Mouse (Mus musculus) ES-Bruce4 (cell line): ENCODE data around the gene Ramp3. TPM values are rescaled to one million over a fixed set of nuclear protein-coding genes. Genes with fewer than 3 reads are reported as not detected.
A peak's percentile ranks its signal among the peaks of the same experiment; 100 is the strongest.
"Not testable (repeated sequence)": the region's sequence is repeated elsewhere in the genome, so short reads cannot be mapped to it uniquely, and the experiment has no call there.

ENCODE experiments used
- H3K27ac ChIP-seq: 2 replicates; pipeline ENCODE4 v1.5.1; 2012; ENCODE audit warnings: low read length, inconsistent platforms; ENCODE audit not compliant: insufficient read depth
- H3K27me3 ChIP-seq: 2 replicates; pipeline ENCODE4 v1.6.1; 2012; ENCODE audit warnings: mild to moderate bottlenecking, low read length, inconsistent platforms; ENCODE audit not compliant: control insufficient read depth, poor library complexity, insufficient read depth, severe bottlenecking
- H3K36me3 ChIP-seq: 2 replicates; pipeline ENCODE4 v1.6.1; 2012; ENCODE audit warnings: inconsistent platforms, mild to moderate bottlenecking, low read length, moderate library complexity; ENCODE audit not compliant: control insufficient read depth, poor library complexity, insufficient read depth, severe bottlenecking
- H3K4me1 ChIP-seq: one replicate; pipeline ENCODE4 v1.8.1; 2011; ENCODE audit warnings: low read length; ENCODE audit not compliant: control insufficient read depth, insufficient read depth
- H3K4me3 ChIP-seq: 2 replicates; pipeline ENCODE4 v1.5.1; 2011; ENCODE audit warnings: low read depth, mild to moderate bottlenecking, low read length
- H3K9ac ChIP-seq: 2 replicates; pipeline ENCODE4 v1.6.1; 2012; ENCODE audit warnings: low read depth, mild to moderate bottlenecking, inconsistent platforms; ENCODE audit not compliant: poor library complexity, severe bottlenecking
- H3K9me3 ChIP-seq: replicated peaks from 2 replicates; pipeline ENCODE4 v1.6.1; 2012; ENCODE audit warnings: mild to moderate bottlenecking, low read length, inconsistent platforms; ENCODE audit not compliant: control insufficient read depth, poor library complexity, insufficient read depth, severe bottlenecking
- CTCF ChIP-seq: IDR thresholded peaks from one replicate; pipeline ENCODE4 v1.8.1; 2011; ENCODE audit warnings: low read depth, low read length
- EP300 ChIP-seq: IDR thresholded peaks from 2 replicates; pipeline ENCODE4 v1.6.1; 2011; ENCODE audit warnings: low read depth, low read length; ENCODE audit not compliant: insufficient read depth
- POLR2A ChIP-seq: IDR thresholded peaks from one replicate; pipeline ENCODE4 v1.8.1; 2011; ENCODE audit warnings: low read length; ENCODE audit not compliant: insufficient read depth
- polyA plus RNA-seq: library from polyadenylated mRNA; stranded (reverse); fragments of >200 nt; gene quantifications from 2 replicates; pipeline ENCODE4 v1.2.4, GENCODE M21; 2011; ENCODE audit warnings: low read depth; ENCODE audit not compliant: missing spikeins, insufficient read depth, insufficient read length

Gene Ramp3
- polyA plus RNA-seq, 1 experiment, result 6.2 TPM

DNA sequence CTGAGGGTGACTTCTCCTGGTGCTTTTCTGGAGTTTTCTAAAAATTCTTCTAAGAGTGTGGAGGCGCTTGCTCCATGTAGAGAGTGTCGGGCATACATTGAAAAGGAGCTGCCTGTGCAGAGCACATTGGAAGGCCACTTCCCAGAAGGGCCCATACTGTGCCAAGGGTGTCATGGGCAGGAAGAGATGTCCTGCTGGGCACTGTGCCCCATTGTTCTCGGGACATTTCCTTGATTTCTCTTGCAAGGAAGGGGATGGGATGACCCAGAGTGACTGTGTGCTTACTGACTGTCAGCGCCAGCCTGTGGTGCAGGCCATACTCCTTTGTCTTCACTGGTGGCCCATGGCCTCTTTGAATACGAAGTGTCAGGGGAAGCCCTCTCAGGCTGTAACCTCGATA, 19.2 kb upstream of the Ramp3 start:
- Histone ChIP-seq H3K27ac (no peak overlapping the region), H3K4me1 (no peaks in the 10 kb centered on the region), H3K27me3 (no peaks in the 10 kb centered on the region), H3K9me3 (no peaks in the 10 kb centered on the region), H3K4me3 (no peak overlapping the region), H3K36me3 (no peaks in the 10 kb centered on the region), H3K9ac (no peak overlapping the region)
- TF ChIP-seq CTCF, result no peak
- TF ChIP-seq EP300, result no peak
- TF ChIP-seq POLR2A, result no peak

DNA sequence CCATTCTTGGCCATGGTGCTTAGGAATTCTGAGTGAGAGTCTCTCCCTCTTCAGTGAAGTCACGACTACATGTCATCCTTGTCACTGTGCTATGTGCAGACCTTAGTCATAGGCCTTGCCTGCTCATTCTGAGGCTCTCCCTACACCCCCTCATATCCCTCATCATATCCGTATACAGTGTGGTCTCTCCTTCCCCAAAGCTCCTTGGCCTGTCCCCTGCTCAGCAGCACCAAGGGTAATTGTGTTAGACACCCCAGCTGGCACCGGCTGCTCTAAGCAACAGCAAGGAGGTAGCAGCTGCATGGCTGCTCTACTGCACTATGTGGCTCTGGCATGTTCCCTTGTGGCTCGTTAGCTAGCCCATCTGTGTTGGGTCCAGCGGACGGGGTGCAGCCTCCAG, 13.8 kb upstream of the Ramp3 start:
- TF ChIP-seq POLR2A (no peak), EP300 (no peak), CTCF (no peak)
- no peaks in the 10 kb centered on the region for H3K36me3 ChIP-seq
- no peak overlapping the region for H3K27ac ChIP-seq
- H3K9ac ChIP-seq, result no peak overlapping the region
- no peaks in the 10 kb centered on the region for H3K9me3 ChIP-seq
- no peak overlapping the region for H3K4me3 ChIP-seq
- no peaks in the 10 kb centered on the region for H3K4me1 ChIP-seq
- H3K27me3 ChIP-seq, result no peaks in the 10 kb centered on the region

DNA sequence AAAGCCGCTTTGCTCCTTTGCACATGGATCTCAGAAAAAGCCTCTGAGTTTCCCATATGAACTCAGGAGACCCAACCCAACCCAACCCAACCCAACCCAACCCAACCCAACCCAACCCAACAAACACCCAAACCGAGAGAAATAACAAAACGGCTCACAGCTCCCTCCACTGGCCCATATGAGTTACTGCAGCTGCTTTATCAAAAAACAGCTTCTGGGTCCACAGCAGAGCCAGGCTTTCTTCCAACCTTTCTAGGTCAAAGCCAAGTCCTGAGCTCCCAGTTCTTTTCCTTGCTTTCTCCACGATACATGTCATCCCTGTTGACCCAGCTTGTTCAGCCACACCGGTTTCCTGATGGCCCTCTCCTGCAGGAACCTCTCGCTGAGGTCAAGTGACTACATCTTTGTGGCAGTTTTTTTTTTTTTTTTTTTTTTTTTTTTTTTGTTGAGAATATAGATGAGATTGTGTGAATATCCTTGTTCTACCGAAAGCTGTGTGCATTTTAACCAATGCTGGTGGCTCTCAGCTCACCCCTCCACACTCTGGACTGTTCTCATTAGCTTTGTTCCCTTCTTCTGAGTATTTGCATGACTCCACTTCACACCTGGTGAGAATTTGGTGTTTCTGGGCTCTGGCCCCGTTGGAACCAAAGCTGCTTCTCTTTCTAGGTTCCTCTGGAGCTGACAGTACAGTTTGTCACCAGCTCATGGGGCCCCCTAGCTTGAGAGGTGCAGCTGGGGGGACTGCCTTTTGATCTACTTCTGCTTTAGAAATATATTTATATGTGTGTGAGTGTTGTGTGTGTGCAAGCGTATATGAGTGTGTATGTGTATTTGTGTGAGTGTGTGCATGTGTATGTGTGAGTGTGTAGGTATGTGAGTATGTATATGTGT, 10.2 kb upstream of the Ramp3 start:
- H3K9ac ChIP-seq, result no peak overlapping the region
- no peak for TF ChIP-seq EP300
- peak; percentile 23 for TF ChIP-seq CTCF
- TF ChIP-seq POLR2A, result no peak
- no peaks in the 10 kb centered on the region for H3K4me1 ChIP-seq
- H3K4me3 ChIP-seq, result no peak overlapping the region
- H3K36me3 ChIP-seq, result no peaks in the 10 kb centered on the region
- H3K9me3 ChIP-seq, result no peaks in the 10 kb centered on the region
- H3K27me3 ChIP-seq, result no peaks in the 10 kb centered on the region
- H3K27ac ChIP-seq, result no peak overlapping the region

DNA sequence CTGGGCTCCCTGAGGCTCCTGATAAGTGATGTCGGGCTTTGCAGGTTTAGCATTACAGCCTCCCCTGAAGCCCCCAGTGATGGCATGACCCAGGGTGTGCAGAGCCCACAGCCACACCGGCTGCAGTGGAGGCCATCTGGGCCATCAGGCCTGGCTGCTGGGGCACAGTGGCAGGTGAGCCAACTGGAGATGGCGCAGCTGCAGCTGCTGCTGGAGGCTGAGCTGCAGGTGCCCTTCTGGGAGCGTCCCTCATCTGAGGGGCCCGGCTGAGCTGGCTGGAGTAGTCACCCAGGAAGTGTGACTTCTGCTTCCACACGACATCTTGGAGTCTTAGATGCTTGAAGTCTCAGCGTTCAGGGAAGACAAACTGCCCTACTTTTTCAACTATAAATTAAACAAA, 7.8 kb upstream of the Ramp3 start:
- TF ChIP-seq CTCF (no peak), EP300 (no peak), POLR2A (no peak)
- Histone ChIP-seq H3K27me3 (no peaks in the 10 kb centered on the region), H3K27ac (no peak overlapping the region), H3K36me3 (no peaks in the 10 kb centered on the region), H3K4me1 (no peaks in the 10 kb centered on the region), H3K4me3 (no peak overlapping the region), H3K9me3 (no peaks in the 10 kb centered on the region), H3K9ac (no peak overlapping the region)

DNA sequence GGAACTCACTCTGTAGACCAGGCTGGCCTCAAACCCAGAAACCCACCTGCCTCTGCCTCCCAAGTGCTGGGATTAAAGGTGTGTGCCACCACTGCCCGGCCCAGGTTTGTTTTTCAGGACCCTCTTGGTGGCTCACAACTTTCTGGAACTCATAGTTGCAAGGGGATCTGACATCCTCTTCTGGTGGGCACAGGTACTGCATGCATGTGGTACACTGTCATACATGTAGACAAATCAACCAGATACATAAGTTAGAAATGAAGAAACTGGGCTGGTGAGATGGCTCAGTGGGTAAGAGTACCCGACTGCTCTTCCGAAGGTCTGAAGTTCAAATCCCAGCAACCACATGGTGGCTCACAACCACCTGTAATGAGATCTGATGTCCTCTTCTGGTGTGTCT, 5.3 kb upstream of the Ramp3 start:
- not testable (repeated sequence) for H3K4me1 ChIP-seq, H3K4me3 ChIP-seq, H3K36me3 ChIP-seq, H3K9me3 ChIP-seq, H3K9ac ChIP-seq, H3K27ac ChIP-seq, H3K27me3 ChIP-seq

DNA sequence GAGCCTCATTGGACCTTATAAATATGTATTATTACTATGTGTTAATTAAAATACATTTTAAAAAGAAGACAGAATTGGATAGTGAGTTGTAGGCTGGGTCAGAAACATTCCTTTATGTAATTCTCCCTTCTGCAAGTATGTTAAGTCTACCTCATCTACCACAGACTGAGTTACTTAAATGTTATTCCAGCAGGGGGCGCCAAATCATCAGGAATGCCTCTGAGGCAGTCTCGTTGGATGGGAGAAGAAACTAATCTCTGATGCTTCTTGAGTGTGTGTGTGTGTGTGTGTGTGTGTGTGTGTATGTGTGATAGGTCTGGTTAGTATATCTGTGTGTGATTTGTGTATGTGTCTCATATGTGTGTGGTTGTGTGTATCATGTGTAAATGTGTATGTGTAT, 3.4 kb upstream of the Ramp3 start:
- Histone ChIP-seq H3K27ac (no peak overlapping the region), H3K9ac (no peak overlapping the region)
- TF ChIP-seq CTCF (peak; percentile 27), EP300 (no peak)

More for the DNA sequence above, 3.4 kb upstream of the Ramp3 start:
- H3K4me1 ChIP-seq, result no peaks in the 10 kb centered on the region
- H3K36me3 ChIP-seq, result no peaks in the 10 kb centered on the region
- no peaks in the 10 kb centered on the region for H3K9me3 ChIP-seq
- H3K27me3 ChIP-seq, result no peaks in the 10 kb centered on the region
- H3K4me3 ChIP-seq, result no peak overlapping the region
